Mouse (Mus musculus) C2C12 (cell line): Measurements from ENCODE around the gene Etl4.

Experiments
- CEBPB ChIP-seq: IDR thresholded peaks from one replicate; pipeline ENCODE4 v1.6.1; 2011; ENCODE audit warnings: low read depth, mild to moderate bottlenecking, control low read depth, moderate library complexity
- CTCF ChIP-seq: IDR thresholded peaks from one replicate; pipeline ENCODE4 v1.5.1; 2011; ENCODE audit not compliant: control insufficient read depth, insufficient read depth, insufficient read length
- FOSL1 ChIP-seq: IDR thresholded peaks from one replicate; pipeline ENCODE4 v1.8.0; 2011; ENCODE audit warnings: mild to moderate bottlenecking, low read length; ENCODE audit not compliant: poor library complexity, insufficient read depth, severe bottlenecking
- MAX ChIP-seq: IDR thresholded peaks from one replicate; pipeline ENCODE4 v1.6.1; 2011; ENCODE audit warnings: mild to moderate bottlenecking, control low read depth
- MYOD1 ChIP-seq: IDR thresholded peaks from one replicate; pipeline ENCODE4 v1.6.1; 2011; ENCODE audit warnings: low read depth; ENCODE audit not compliant: control insufficient read depth, insufficient read length
- MYOG ChIP-seq: IDR thresholded peaks from one replicate; pipeline ENCODE4 v1.6.1; 2011; ENCODE audit not compliant: control insufficient read depth, insufficient read length; ENCODE audit errors: extremely low read depth
- USF1 ChIP-seq: IDR thresholded peaks from one replicate; pipeline ENCODE4 v1.6.1; 2011; ENCODE audit warnings: low read depth, mild to moderate bottlenecking, control low read depth, moderate library complexity

DNA sequence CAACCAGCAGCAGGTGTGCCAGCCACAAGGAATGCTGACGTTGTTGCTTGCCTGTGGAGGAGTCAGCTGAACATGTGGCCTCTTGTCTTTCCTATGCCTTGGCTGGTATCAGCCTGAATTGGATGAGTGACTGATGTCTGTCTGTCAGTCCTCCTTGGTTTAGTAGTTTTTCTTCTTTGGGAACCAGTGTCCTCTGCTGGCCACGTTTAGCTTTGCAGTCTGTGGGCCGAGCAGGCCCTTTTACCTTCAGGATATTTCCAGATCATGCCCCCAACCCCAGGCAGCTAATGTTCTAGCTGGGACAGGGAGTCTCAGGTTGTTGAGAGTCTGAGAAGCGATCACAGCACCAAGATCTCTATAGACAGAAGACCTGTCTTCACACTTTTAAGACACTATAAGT is 18.7 kb upstream of the Etl4 start:
- TF ChIP-seq CTCF, result no peak
- TF ChIP-seq CEBPB, result no peak
- no peak for TF ChIP-seq USF1
- no peak for TF ChIP-seq MYOG
- TF ChIP-seq FOSL1, result no peak
- TF ChIP-seq MYOD1, result no peak
- no peak for TF ChIP-seq MAX
